Mouse (Mus musculus): ENCODE results near the gene Scamp5.

The Scamp5 gene

DNA sequence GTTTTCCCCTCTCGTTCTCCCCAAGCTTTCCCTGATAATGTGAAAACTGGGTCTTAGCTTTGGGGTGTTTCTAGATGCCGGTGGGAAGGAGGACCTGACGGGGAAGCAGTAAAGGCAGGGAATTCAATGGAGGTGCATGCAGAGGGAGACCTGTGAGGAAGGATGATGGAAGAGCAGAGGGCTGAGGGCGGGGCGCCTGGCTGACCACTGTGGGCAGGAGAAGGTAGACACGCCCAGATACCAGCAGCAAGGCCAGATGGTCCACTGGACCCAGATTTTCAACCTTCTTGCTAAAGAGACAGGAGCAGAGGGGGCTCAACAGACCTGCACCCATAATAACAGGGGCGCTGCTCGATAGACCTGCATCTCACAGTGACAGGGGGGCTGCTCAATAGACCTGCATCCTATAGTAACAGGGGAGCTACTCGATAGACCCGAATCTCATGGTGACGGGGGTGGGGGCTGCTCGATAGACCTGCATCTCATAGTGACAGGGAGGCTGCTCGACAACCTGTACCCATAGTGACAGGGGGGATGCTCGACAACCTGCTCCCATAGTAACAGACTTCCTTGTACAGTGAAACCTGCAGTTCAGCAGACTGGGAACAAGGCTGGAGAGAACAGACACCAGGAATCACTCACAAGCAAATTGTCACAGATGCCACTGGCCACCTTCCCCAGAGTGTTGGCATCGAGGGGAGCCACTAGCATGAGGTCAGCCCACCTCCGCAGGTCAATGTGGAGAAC, 48.2 kb downstream of the Scamp5 start:
- DNase-seq (ENCODE audit: low read depth, low spot score): no peak

DNA sequence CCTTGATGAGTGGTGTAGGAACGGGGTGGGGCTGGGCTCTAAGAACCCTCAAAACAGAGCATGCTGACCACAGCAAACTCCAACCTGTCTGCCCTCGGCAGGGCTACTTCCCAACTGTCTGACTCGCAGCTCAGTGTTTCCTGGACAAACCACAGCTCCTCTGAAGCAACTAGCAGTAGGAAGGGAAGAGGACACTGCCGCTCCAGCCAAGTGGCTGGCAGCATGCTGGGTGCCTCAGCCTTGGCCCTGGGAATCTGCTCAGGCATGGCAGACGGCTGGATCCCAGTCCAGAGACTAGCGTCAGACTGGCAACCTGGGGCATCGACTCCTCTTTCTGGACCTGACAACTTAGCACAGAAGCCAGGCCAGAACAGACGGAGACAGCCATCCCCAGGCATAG, 50.5 kb downstream of the Scamp5 start:
- no peak for DNase-seq (ENCODE audit: low read depth, low spot score)

DNA sequence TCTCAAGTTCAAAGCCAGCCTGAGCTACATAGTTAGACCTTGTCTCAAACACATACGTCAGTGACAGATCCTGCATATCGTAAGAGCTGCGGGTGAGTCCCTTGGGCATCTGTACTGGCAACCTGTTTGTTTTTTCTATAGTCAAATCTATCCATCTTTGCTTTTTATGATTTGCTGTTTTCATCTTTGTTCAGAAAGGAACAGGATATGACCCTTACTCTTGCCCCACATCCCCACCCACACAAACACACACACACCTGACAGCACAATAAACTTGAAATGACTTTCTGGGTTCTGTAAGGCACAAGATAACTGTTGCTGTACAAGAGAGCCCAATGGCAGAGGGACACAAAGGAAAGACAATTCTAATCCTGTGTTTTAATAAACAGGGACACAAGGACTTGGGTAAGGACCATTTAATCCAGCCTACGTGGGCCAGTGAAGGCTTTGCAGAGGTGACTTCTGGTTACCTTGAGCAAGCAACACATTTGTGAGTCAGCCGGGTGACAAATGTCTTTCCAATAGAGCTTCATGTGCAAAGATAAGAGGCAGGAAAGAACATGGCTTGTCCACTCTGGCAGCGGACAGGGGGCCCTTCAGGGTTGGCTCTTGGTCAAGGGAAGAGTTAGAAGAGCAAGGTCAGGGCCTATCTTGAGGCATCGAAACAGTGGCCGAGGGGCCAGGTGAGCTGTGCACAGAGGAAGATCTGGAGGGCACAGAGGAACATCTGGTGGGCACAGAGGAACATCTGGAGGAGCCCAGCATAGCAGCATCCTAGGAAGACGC, 60.5 kb downstream of the Scamp5 start:
- no peak for DNase-seq (ENCODE audit: low read depth, low spot score)

DNA sequence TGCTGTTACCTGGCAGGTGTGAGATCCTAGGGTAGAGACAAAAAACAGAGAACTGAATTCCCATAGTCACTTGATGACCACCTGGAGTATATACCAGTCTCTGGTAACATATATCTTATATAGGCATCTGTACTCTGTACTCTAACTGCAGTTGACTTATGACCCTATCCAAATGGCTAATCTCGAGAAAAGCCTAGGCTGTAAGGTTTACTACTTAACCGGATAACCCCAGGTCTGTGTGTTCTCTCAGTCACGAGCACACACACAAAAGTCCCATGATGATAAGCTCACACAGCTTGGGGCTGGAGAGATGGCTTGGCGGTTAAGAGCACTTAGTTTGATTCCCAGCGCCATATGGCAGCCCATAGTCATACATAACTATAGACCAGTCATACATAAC, 61.5 kb downstream of the Scamp5 start:
- DNase-seq (ENCODE audit: low read depth, low spot score): no peak

DNA sequence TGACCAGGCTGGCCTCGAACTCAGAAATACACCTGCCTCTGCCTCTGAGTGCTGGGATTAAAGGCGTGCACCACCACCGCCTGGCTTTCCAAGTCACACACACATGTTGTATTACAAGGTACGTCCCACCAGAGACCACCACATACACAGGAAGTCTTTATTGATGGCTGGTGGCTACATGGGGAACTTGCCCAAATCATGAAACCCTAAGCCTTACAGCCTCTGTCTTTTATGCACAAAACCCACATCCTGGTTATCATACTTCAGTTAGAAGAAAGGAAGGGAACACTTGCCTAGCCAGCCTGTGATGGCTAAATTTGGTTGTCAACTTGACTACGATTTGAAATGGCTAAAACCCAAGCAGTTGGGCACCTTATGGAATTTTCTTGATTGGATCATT, 63.8 kb downstream of the Scamp5 start:
- no peak for DNase-seq (ENCODE audit: low read depth, low spot score)

DNA sequence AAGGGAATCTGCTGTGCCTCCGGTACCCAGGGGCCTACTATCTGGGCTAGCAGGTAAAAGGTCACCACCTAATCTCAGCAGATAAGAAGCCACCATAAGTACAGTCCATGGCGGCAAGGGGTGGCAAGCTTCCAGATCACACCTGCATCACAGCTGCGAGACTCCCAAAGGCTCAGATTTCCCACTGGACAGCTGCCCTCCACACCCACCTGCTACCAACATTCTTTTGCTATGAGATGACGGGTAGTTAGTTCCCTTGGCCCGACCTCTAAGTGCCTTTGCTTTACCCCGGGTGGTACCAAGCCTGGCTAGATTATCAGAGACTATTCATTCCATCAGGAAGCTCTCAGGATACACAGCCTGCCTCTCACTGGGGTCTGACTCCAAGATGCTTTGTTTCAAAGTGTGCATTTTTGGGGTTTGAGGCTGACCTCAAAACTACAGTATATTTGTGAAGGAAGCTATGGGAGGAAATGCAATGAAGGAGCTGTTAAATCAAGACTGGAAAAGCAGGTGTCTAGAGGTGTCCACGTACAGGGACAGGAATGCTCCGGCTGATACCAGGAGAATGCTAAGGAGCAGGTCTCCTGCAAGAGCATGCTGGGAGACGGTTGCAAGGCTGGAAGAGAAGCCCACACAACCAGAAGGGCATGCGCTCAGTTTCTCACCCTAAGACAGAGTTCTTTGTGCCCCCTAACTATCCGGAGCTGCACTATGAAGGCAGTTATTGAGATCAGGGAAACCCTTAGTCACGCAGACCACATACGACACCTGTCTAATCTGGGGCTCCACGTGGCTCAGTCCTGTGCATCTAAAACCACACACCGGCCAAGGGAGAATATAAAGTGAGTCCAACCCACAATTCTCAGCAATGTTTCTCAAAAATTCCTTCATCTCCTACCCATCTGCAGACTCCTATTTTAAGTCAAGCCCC, 65.3 kb downstream of the Scamp5 start:
- no peak for DNase-seq (ENCODE audit: low read depth, low spot score)

DNA sequence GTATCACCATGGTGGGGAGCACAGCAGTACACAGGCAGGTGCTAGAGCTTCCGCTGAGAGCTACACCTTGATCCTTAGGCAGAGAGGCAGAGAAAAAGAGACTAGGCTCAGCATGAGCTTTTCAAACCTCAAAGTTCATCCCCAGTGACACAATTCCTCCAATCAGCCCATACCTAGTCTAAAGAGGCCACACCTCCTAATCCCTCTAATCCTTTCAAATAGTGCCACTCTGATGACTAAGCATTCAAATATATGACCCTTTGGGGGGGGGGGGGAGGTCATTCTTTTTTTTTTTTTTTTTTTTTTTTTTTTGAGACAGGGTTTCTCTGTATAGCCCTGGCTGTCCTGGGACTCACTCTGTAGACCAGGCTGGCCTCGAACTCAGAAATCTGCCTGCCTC, 69.1 kb downstream of the Scamp5 start:
- no peak for DNase-seq (ENCODE audit: low read depth, low spot score)

DNA sequence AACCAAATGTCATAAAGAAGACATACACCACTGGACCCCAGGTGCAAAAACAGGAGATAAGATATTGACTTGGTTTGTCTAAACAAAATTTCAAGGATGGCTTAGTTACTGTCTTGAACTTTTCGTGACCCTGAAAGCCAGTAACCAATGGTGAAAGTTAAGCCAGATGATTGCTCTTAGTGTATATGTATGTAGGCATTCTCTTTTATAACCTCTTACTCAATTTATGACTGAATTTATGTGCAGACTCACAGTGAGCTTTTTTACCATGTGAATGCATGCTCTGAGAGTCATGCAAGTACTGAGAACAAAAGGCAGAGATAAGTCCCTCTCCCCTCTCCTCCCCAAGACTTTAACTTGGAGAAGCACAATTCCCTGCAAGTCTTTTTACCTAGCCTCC, 75.0 kb downstream of the Scamp5 start:
- no peak for DNase-seq (ENCODE audit: low read depth, low spot score)

Measured in retina, postnatal 7 days (tissue).